Mouse (Mus musculus): ENCODE measurements at regions not wholly inside any gene's neighbourhood (a gene's known extent, or its start where the extent isn't known, plus 50 kb on each side); places are given as distances from the start of the nearest gene placed in this dataset.
A peak's percentile ranks its signal among the peaks of the same experiment; 100 is the strongest.

DNA sequence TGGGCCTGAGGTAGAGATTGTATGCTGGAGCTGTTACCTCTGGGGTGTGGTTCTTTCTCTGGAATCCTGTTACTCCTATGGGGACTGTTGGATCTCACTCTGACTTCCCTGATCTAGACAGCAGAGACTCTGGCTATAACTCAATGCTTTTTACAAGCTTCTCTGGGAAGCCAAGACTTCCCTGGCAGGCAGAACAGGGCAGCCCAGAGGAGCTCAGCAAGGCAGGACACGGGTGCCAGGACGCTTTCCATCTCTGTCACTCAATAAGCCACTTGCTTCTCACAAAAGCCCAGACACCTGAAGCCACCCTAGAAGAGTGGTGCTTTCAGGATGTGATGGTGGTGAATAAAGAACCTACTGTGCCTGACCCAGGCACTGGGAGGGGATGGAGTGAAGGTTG is 174.0 kb downstream of the Cyp26b1 start:
- no peaks in the 10 kb centered on the region for H3K9me3 ChIP-seq (ENCODE audit: control insufficient read depth)
- H3K36me3 ChIP-seq (ENCODE audit: control insufficient read depth, insufficient read depth) = no peaks in the 10 kb centered on the region
- H3K4me1 ChIP-seq (replicated peaks; ENCODE audit: control insufficient read depth, insufficient read depth, low read length) = no peaks in the 10 kb centered on the region
- no peaks in the 10 kb centered on the region for H3K27me3 ChIP-seq (replicated peaks; ENCODE audit: control insufficient read depth, insufficient read depth, low read length)
- ATAC-seq = no peak
- H3K4me3 ChIP-seq (ENCODE audit: low read depth, low read length) = no peak overlapping the region
- H3K27ac ChIP-seq (ENCODE audit: low read depth, low read length) = no peak overlapping the region
- WGBS = 82% methylated on average over 2 of the region's 2 CpGs
- H3K9ac ChIP-seq (ENCODE audit: low read depth, low read length) = no peak overlapping the region
- no peak overlapping the region for H3K4me2 ChIP-seq (replicated peaks; ENCODE audit: low read depth)
- no peak for TF ChIP-seq CTCF (IDR thresholded peaks at IDR 0.05; ENCODE audit: low read depth)

DNA sequence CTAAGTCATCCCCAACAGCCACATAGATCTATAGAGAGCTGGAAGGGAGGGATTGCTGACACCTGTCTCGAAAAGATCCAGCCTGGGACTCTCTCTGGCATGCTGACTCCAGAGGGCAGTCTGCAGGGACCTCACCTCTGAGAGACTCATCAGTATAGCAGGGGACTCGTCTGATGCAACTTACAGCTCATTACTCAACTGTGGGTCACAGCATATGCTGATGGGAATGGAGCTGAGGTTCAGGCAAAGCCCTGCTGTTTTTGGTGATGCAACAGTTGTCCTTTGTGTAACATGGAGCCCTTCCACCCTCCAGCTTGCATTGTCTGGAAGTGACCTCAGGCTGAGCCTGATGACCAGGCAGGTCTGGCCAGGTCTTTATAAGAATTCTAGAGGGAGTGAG is 174.4 kb downstream of the Cyp26b1 start:
- Histone ChIP-seq H3K27me3 (replicated peaks; ENCODE audit: control insufficient read depth, insufficient read depth, low read length) (no peaks in the 10 kb centered on the region), H3K9me3 (ENCODE audit: control insufficient read depth) (no peaks in the 10 kb centered on the region), H3K4me3 (ENCODE audit: low read depth, low read length) (no peak overlapping the region), H3K4me2 (replicated peaks; ENCODE audit: low read depth) (no peak overlapping the region), H3K9ac (ENCODE audit: low read depth, low read length) (no peak overlapping the region), H3K27ac (ENCODE audit: low read depth, low read length) (no peak overlapping the region), H3K4me1 (replicated peaks; ENCODE audit: control insufficient read depth, insufficient read depth, low read length) (no peaks in the 10 kb centered on the region), H3K36me3 (ENCODE audit: control insufficient read depth, insufficient read depth) (no peaks in the 10 kb centered on the region)
- 69% methylated on average over 2 of the region's 2 CpGs for WGBS
- no peak for TF ChIP-seq CTCF (IDR thresholded peaks at IDR 0.05; ENCODE audit: low read depth)
- ATAC-seq = no peak

DNA sequence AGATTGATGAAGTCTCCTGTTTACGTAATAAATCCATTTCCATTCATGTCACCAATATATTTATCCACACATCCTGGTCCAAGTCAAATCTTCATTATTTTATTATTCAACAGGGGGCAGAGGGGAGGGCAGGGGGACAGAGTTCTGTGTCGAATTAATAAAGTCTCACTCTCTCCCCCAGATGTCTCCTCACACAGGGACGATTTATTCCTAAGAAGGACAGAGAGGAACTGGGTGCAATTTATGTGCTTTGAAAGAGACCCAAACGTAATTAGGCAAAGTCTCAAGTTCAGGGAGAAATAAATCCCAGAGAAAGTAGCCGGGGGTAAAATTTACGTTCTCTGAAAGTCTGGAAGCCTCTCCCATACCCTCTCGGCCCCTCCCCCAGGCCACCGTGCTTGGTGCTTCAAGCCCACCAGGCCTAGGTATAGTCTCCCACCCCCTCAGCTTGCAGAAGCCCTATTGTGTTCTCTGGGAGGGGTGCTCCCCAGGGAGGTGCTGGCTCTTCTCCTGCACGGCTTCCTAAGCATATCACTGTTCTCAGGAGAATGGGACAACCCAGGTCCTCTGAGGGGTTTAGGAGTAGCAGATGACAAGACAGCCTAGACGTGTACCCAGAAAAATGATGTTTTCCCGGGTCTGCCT is 176.6 kb downstream of the Cyp26b1 start:
- 64% methylated on average over 11 of the region's 11 CpGs for WGBS
- Histone ChIP-seq H3K36me3 (ENCODE audit: control insufficient read depth, insufficient read depth) (no peaks in the 10 kb centered on the region), H3K4me3 (ENCODE audit: low read depth, low read length) (no peak overlapping the region), H3K9me3 (ENCODE audit: control insufficient read depth) (no peaks in the 10 kb centered on the region), H3K27me3 (replicated peaks; ENCODE audit: control insufficient read depth, insufficient read depth, low read length) (no peaks in the 10 kb centered on the region), H3K4me2 (replicated peaks; ENCODE audit: low read depth) (no peak overlapping the region), H3K4me1 (replicated peaks; ENCODE audit: control insufficient read depth, insufficient read depth, low read length) (no peaks in the 10 kb centered on the region), H3K9ac (ENCODE audit: low read depth, low read length) (no peak overlapping the region), H3K27ac (ENCODE audit: low read depth, low read length) (no peak overlapping the region)
- no peak for TF ChIP-seq CTCF (IDR thresholded peaks at IDR 0.05; ENCODE audit: low read depth)
- no peak for ATAC-seq

DNA sequence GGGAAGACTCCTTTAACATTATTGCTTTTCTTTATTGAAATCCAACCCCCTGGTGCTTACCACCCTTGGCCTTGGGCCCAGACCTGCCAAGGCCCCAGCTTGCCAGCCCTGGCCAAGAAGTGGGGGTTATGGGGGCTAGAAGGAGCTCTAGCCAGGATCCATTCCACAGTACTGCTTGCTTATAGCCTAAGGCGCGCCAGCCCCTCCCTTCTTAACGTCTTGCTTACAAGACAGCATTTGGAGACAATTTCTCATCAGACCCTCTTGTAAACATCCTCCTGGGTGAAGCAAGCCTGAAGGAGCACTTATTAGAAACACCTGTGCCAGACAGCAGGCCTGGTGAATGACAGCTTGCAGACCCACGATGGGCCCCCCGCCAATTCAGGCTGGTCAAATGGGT is 179.3 kb downstream of the Cyp26b1 start:
- WGBS = 59% methylated on average over 5 of the region's 5 CpGs
- H3K4me1 ChIP-seq (replicated peaks; ENCODE audit: control insufficient read depth, insufficient read depth, low read length) = 0 out of 2 replicates have a peak, but pooled peaks cover 4% of the 10 kb centered on the region
- no peak for ATAC-seq
- H3K9me3 ChIP-seq (ENCODE audit: control insufficient read depth) = no peaks in the 10 kb centered on the region
- no peak overlapping the region for H3K9ac ChIP-seq (ENCODE audit: low read depth, low read length)
- no peak overlapping the region for H3K4me3 ChIP-seq (ENCODE audit: low read depth, low read length)
- H3K27ac ChIP-seq (ENCODE audit: low read depth, low read length) = no peak overlapping the region
- TF ChIP-seq CTCF (IDR thresholded peaks at IDR 0.05; ENCODE audit: low read depth) = no peak
- no peak overlapping the region for H3K4me2 ChIP-seq (replicated peaks; ENCODE audit: low read depth)
- H3K27me3 ChIP-seq (replicated peaks; ENCODE audit: control insufficient read depth, insufficient read depth, low read length) = no peaks in the 10 kb centered on the region
- H3K36me3 ChIP-seq (ENCODE audit: control insufficient read depth, insufficient read depth) = no peaks in the 10 kb centered on the region

DNA sequence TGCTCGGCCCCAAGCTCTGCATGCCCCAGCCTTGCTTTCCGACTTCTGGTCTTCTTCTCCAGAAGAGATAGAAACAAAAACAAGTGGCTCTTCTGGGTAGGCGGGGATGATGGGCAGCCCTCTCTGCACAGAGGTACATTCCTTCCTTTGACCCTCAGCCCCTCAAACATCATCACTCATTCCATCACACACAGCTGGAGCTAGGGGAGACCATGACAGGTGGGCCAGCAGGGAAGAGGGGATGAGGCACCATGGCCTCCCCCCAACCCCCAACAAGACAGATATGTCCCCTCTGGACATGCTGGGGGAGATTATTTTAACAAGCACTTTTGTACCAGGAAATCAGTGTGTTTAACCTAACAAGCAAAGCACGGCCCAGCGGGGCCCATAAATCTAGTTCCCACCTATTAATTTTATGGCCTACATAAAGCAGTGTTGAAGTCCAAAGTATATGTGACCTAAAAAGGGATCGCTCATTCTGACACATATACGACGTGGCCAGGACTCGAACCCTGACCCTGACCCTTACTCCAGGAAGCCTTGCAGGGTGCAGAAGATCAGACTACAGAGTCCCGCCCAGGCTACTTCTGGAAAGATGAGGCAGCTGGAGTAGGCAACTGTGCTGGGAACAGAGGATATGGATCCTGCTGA is 183.7 kb downstream of the Cyp26b1 start:
- Histone ChIP-seq H3K36me3 (ENCODE audit: control insufficient read depth, insufficient read depth) (no peaks in the 10 kb centered on the region), H3K27me3 (replicated peaks; ENCODE audit: control insufficient read depth, insufficient read depth, low read length) (peaks cover 10% of the 10 kb centered on the region; the same call in 1 of the 2 replicates), H3K4me3 (ENCODE audit: low read depth, low read length) (no peak overlapping the region), H3K27ac (ENCODE audit: low read depth, low read length) (no peak overlapping the region), H3K9me3 (ENCODE audit: control insufficient read depth) (no peaks in the 10 kb centered on the region), H3K4me1 (replicated peaks; ENCODE audit: control insufficient read depth, insufficient read depth, low read length) (0 out of 2 replicates have a peak, but pooled peaks cover 4% of the 10 kb centered on the region), H3K9ac (ENCODE audit: low read depth, low read length) (no peak overlapping the region), H3K4me2 (replicated peaks; ENCODE audit: low read depth) (no peak overlapping the region)
- peak; percentile 97 for ATAC-seq
- TF ChIP-seq CTCF (IDR thresholded peaks at IDR 0.05; ENCODE audit: low read depth) = no peak
- WGBS = 37% methylated on average over 10 of the region's 10 CpGs

DNA sequence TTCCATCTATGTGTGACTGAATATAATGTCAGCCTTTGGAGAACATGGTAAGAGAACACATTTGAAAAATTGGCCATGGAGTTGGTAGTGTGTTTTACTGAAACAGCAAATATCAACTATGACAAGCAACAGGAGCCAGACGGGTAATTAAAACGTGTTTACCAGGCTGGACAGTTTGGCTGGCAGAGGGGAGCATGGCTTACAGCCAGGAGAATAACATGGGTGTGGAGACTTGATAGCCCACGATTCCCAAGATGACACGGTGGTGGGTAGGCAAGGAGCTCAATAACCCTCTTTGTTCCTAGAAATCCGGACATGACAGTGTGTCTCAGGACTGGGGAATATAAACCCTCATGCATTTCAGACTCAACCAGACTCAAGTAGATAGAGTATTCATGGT is 185.2 kb downstream of the Cyp26b1 start:
- Histone ChIP-seq H3K9me3 (ENCODE audit: control insufficient read depth) (no peaks in the 10 kb centered on the region), H3K27ac (ENCODE audit: low read depth, low read length) (no peak overlapping the region), H3K9ac (ENCODE audit: low read depth, low read length) (no peak overlapping the region), H3K27me3 (replicated peaks; ENCODE audit: control insufficient read depth, insufficient read depth, low read length) (peaks cover 10% of the 10 kb centered on the region; the same call in 1 of the 2 replicates), H3K4me1 (replicated peaks; ENCODE audit: control insufficient read depth, insufficient read depth, low read length) (0 out of 2 replicates have a peak, but pooled peaks cover 4% of the 10 kb centered on the region), H3K4me2 (replicated peaks; ENCODE audit: low read depth) (no peak overlapping the region), H3K4me3 (ENCODE audit: low read depth, low read length) (no peak overlapping the region), H3K36me3 (ENCODE audit: control insufficient read depth, insufficient read depth) (no peaks in the 10 kb centered on the region)
- no peak for TF ChIP-seq CTCF (IDR thresholded peaks at IDR 0.05; ENCODE audit: low read depth)
- ATAC-seq = no peak
- WGBS = 62% methylated on average over 5 of the region's 5 CpGs

Measured in intestine, postnatal 0 days (tissue).